Mouse (Mus musculus) intestine, embryonic 16.5 days (tissue): Measurements from ENCODE around the gene Dpagt1. TPM values are rescaled to one million over a fixed set of nuclear protein-coding genes. Genes with fewer than 3 reads are reported as not detected.

Experiments used
- ATAC-seq: fragments of 200-750 bp; cut with Nextera tagmentation; 2 replicates; pipeline ENCODE4 v1.8.0; 2017; ENCODE audit warnings: moderate TSS enrichment, moderate library complexity
- H3K27ac ChIP-seq: fragments of 300-500 bp; sonication (generic); 2 replicates; pipeline ENCODE4 v1.5.1; 2014; ENCODE audit warnings: mild to moderate bottlenecking, low read length
- H3K27me3 ChIP-seq: fragments of 300-500 bp; sonication (generic); replicated peaks from 2 replicates; pipeline ENCODE4 v1.6.1; 2014; ENCODE audit warnings: low read length, control low read depth, mixed read lengths; ENCODE audit not compliant: control insufficient read depth, insufficient read depth
- H3K36me3 ChIP-seq: fragments of 300-500 bp; sonication (generic); 2 replicates; pipeline ENCODE4 v1.6.1; 2014; ENCODE audit warnings: low read length, control low read depth; ENCODE audit not compliant: control insufficient read depth, insufficient read depth
- H3K4me1 ChIP-seq: fragments of 300-500 bp; sonication (generic); 2 replicates; pipeline ENCODE4 v1.6.1; 2014; ENCODE audit warnings: low read length, control low read depth, mixed read lengths; ENCODE audit not compliant: control insufficient read depth, insufficient read depth
- H3K4me2 ChIP-seq: fragments of 300-500 bp; sonication (generic); 2 replicates; pipeline ENCODE4 v1.6.1; 2014; ENCODE audit warnings: low read depth, low read length, control low read depth
- H3K4me3 ChIP-seq: fragments of 300-500 bp; sonication (generic); 2 replicates; pipeline ENCODE4 v1.5.1; 2014; ENCODE audit warnings: mild to moderate bottlenecking, low read length
- H3K9ac ChIP-seq: fragments of 300-500 bp; sonication (generic); 2 replicates; pipeline ENCODE4 v1.6.1; 2014; ENCODE audit warnings: low read depth, low read length
- H3K9me3 ChIP-seq: fragments of 300-500 bp; sonication (generic); 2 replicates; pipeline ENCODE4 v1.6.1; 2016; ENCODE audit warnings: low read length, control low read depth; ENCODE audit not compliant: control insufficient read depth
- WGBS: fragments of 180-500 bp; shearing (Covaris S2); extraction: QIAGEN DNeasy Blood & Tissue Kit; methylation state at CpG from one replicate; pipeline ENCODE4 v1.1.7; 2014; 5-methylcytosine and 5-hydroxymethylcytosine counted together
- polyA plus RNA-seq: library from polyadenylated mRNA; unstranded; fragments of >200 nt; fragmentation: Nextera tagmentation; extraction: Ambion mirVana; gene quantifications from 2 replicates; pipeline ENCODE4 v1.2.1, GENCODE M21; 2015

Dpagt1 gene
- polyA plus RNA-seq, 1 experiment from 2014 or later: 42.7 TPM

DNA sequence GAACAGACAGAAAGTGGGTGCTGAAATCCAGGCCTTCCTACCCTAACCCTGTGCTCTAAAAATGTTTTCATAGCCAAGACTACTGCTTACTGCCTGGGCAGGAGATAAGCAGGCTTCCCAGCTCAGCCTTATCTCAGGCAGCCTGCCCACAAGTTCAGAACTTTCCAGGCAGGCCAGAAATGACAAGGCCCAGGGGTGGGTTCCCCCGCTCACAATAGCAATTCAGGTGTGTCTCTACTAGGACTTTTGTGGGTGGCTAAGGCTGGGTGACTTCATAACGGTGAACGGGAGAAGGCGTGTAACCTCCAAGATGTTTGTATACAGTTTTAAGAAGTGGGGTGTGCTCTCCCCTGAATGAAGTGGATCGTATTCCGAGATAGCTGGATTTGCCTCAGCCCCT, 17.5 kb downstream of the Dpagt1 start:
- H3K27me3 ChIP-seq: no peaks in the 10 kb centered on the region
- peak; percentile 61 for ATAC-seq
- peaks cover 10% of the 10 kb centered on the region for H3K4me1 ChIP-seq
- H3K9ac ChIP-seq: peak overlapping the region; percentile 87
- no peaks in the 10 kb centered on the region for H3K9me3 ChIP-seq
- peak overlapping the region; percentile 99 for H3K27ac ChIP-seq
- peak overlapping the region; percentile 84 for H3K4me3 ChIP-seq
- WGBS: 6% methylated on average over 6 of the region's 6 CpGs
- H3K4me2 ChIP-seq: peak overlapping the region; percentile 62
- peaks cover 14% of the 10 kb centered on the region for H3K36me3 ChIP-seq

GRCm38 (mm10) chr9:44343781-44344421, 18.1 kb downstream of the Dpagt1 start, which contains the start of gene Hmbs:
Gene Hmbs (minus strand): TSS chr9:44344228.
- peak; percentile 98 for ATAC-seq
- Histone ChIP-seq H3K9me3 (no peaks in the 10 kb centered on the region), H3K36me3 (peaks cover 14% of the 10 kb centered on the region), H3K4me2 (peak within 1 kb of the TSS; percentile 62), H3K4me1 (peaks cover 10% of the 10 kb centered on the region), H3K9ac (peak within 1 kb of the TSS; percentile 87), H3K27me3 (no peaks in the 10 kb centered on the region), H3K27ac (peak within 1 kb of the TSS; percentile 99), H3K4me3 (peak within 1 kb of the TSS; percentile 84)
- under 1% methylated on average over 39 of the region's 39 CpGs for WGBS

DNA sequence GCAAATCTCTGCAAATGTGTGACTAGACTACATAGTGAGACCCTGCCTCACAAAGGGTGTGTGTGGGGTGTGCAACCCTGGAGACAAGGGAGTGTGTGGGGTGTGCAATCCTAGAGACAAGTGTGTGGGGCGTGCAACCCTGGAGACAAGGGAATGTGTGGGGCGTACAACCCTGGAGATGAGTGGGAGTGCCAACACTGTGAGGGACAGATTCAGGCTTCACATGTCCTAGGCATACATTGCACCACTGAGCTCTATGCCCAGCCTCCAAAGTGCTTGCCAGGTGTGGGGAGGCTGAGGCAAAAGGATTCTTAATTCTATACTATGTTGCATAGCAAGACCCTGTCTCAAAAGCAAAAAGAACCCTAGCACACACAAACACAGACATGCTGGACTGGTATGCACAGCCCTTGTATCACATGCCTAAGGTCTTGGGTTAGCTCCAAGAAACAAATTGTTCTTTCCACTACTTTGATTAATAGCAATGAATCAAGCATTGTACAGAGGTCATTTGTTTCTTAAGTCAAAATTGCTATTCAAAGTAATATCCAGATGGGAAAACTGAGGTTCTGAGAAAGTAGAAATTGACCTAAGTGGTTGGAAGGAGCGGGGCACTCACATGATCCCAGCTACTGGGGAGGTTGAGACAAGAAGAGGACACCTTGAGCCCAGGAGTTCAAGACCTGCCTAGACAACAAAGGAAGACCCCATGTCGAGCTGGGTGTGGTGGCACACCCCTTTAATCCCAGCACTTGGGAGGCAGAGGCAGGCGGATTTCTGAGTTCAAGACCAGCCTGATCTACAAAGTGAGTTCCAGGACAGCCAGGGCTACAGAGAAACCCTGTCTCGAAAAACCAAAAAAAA, 20.0 kb downstream of the Dpagt1 start:
- Histone ChIP-seq H3K4me2 (no peak overlapping the region), H3K9ac (no peak overlapping the region), H3K4me3 (no peak overlapping the region), H3K36me3 (peaks cover 22% of the 10 kb centered on the region), H3K27ac (no peak overlapping the region), H3K27me3 (no peaks in the 10 kb centered on the region), H3K4me1 (peaks cover 10% of the 10 kb centered on the region), H3K9me3 (no peaks in the 10 kb centered on the region)
- WGBS: 82% methylated on average over 6 of the region's 6 CpGs
- ATAC-seq: no peak

- H3K9me3 ChIP-seq: no peaks in the 10 kb centered on the region
- no peak for ATAC-seq
- no peaks in the 10 kb centered on the region for H3K27me3 ChIP-seq
- H3K27ac ChIP-seq: no peak overlapping the region
- H3K9ac ChIP-seq: no peak overlapping the region
- no peak overlapping the region for H3K4me3 ChIP-seq
- no peak overlapping the region for H3K4me2 ChIP-seq
- WGBS: 95% methylated on average over 9 of the region's 9 CpGs
- peaks cover 8% of the 10 kb centered on the region for H3K4me1 ChIP-seq
- peaks cover 24% of the 10 kb centered on the region for H3K36me3 ChIP-seq
Measured at GRCm38 (mm10) chr9:44347166-44347565, 21.3 kb downstream of the Dpagt1 start.

DNA sequence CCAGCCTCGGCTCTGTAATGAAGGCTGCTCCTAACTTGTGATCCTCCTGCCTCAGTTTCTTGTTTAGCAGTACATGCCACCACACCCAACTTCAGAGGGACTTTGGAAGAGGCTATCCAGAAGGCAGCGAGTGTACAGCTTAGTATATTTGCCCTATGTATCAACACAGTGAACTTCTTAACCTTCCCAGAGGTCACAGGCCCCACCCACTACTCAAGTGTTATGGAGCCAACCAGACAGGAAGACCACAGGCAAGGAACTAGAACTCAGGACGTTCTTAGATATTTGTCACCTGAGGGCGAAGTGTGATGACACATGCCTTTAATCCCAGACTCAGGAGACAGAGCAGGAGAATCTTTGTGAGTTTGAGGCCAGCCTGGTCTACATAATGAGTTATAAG, 21.8 kb downstream of the Dpagt1 start:
- Histone ChIP-seq H3K9ac (no peak overlapping the region), H3K4me2 (no peak overlapping the region), H3K4me1 (peaks cover 3% of the 10 kb centered on the region), H3K4me3 (no peak overlapping the region), H3K36me3 (peaks cover 24% of the 10 kb centered on the region), H3K9me3 (no peaks in the 10 kb centered on the region), H3K27me3 (no peaks in the 10 kb centered on the region), H3K27ac (no peak overlapping the region)
- ATAC-seq: no peak
- 88% methylated on average over 4 of the region's 4 CpGs for WGBS

DNA sequence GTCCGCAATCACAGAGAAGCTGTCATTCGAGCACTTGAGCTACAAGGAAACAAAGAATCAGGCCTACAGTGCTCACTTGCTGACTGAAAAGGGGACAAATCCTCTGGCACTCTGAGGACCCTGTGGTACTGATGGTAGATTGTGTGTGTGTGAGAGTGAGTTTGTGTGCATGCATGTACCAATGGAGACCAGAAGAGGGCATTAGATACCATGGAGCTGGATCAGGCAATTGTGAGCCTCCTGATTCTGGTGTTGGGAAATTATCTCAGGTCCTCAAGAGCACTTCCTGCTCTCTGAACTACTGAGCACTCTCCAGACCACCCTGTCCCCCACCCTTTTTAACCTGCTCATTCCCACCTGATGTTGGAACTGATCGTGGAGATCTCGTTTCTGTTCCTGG, 22.7 kb downstream of the Dpagt1 start:
- Histone ChIP-seq H3K9me3 (no peaks in the 10 kb centered on the region), H3K9ac (no peak overlapping the region), H3K4me3 (no peak overlapping the region), H3K36me3 (peaks cover 27% of the 10 kb centered on the region), H3K27ac (no peak overlapping the region), H3K4me2 (no peak overlapping the region), H3K4me1 (no peaks in the 10 kb centered on the region), H3K27me3 (no peaks in the 10 kb centered on the region)
- ATAC-seq: no peak
- 94% methylated on average over 4 of the region's 4 CpGs for WGBS

DNA sequence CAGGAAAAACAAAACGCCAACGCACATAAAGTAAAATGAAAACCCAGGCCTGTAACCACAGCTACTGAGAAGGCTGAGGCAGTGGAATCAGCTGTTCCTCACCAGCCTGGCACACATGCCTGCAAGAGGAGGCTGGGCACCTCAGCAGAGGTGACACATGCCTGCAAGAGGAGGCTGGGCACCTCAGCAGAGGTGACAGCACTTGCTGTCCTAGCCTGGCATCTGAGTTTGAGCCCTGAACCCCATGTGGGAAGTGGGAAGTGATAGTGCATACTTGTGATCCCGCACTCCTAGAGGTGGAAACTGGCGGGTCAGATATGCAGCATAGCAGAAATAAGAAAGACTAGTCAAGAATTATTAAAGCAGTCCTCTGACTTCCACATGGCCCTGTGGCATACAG, 25.6 kb downstream of the Dpagt1 start:
- 95% methylated on average over 4 of the region's 4 CpGs for WGBS
- no peaks in the 10 kb centered on the region for H3K27me3 ChIP-seq
- no peaks in the 10 kb centered on the region for H3K9me3 ChIP-seq
- H3K27ac ChIP-seq: no peak overlapping the region
- H3K4me2 ChIP-seq: no peak overlapping the region
- ATAC-seq: no peak
- peaks cover 47% of the 10 kb centered on the region for H3K36me3 ChIP-seq
- no peak overlapping the region for H3K9ac ChIP-seq
- no peak overlapping the region for H3K4me3 ChIP-seq
- no peaks in the 10 kb centered on the region for H3K4me1 ChIP-seq

DNA sequence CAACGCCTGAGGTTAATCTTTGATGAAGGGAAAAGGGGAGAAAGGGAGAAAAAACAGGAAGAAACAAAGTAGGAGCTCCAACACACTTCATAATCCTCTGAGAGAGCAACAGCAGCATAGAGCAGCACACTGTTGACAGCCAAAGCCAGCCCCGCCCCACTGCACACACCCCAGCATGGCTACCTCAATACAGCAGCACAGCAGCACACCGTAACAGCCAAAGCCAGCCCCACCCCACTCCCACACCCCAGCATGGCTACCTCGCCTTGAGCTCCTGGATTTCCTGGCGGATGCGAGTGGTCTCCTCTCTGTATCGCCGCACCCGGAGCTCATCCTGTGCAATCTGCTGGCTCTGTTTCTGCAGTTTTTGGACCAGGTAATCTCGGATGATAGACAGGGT, 26.5 kb downstream of the Dpagt1 start:
- ATAC-seq: no peak
- WGBS: 86% methylated on average over 10 of the region's 10 CpGs

GRCm38 (mm10) chr9:44353142-44353541, 27.3 kb downstream of the Dpagt1 start:
- no peaks in the 10 kb centered on the region for H3K27me3 ChIP-seq
- H3K36me3 ChIP-seq: peaks cover 46% of the 10 kb centered on the region
- no peak overlapping the region for H3K4me2 ChIP-seq
- no peak overlapping the region for H3K4me3 ChIP-seq
- no peak overlapping the region for H3K27ac ChIP-seq
- WGBS: 92% methylated on average over 6 of the region's 6 CpGs
- H3K9ac ChIP-seq: no peak overlapping the region
- no peaks in the 10 kb centered on the region for H3K4me1 ChIP-seq
- no peaks in the 10 kb centered on the region for H3K9me3 ChIP-seq
- ATAC-seq: no peak

More for the DNA sequence above, 26.5 kb downstream of the Dpagt1 start:
- Histone ChIP-seq H3K9ac (no peak overlapping the region), H3K9me3 (no peaks in the 10 kb centered on the region), H3K4me1 (no peaks in the 10 kb centered on the region), H3K4me3 (no peak overlapping the region), H3K27ac (no peak overlapping the region), H3K4me2 (no peak overlapping the region), H3K36me3 (peaks cover 47% of the 10 kb centered on the region), H3K27me3 (no peaks in the 10 kb centered on the region)
